Comparison of ENCODE assay signal across 21 mouse cellular contexts in the genomic region with DNA sequence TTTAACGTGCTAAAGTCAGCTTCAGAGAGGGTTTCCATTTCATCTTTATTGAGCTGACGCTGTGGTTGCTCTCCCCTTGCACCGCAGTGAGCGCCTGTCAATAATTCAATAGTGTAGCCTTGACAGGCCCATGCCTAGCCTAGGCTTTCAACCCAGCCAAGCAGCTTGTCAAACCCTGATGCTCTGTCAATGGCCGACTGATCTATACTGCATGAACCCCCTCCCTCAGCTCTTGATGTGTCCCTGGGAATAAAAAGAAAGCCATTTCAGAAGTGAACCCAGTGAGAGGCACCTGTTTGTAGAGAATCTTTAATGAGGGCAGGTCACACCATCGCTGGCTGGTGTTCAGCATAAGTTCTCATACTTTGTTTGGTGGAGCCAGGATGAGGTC.
DNase-seq lines count a peak whose midpoint lies in the region; ATAC-seq and TF ChIP-seq lines count a peak whose summit lies in the region.
"Had no signal": no experiment of that assay in that cellular context is flagged by ENCODE, and none has a peak within 500 bp of the region (broad histone marks: within the 10 kb centered on the region; RNA-seq: fewer than 3 reads in every experiment).

No protein-coding gene starts in this region.

- no peaks in the 10 kb centered on the region for H3K36me3 ChIP-seq in forebrain, embryonic 13.5 days (ENCODE audit: poor library complexity, severe bottlenecking)
- no peaks in the 10 kb centered on the region for H3K36me3 ChIP-seq in forebrain, embryonic 11.5 days (ENCODE audit: control insufficient read depth, insufficient read depth, low read length)
- no peaks in the 10 kb centered on the region for H3K36me3 ChIP-seq in forebrain, embryonic 16.5 days (ENCODE audit: control insufficient read depth, insufficient read depth)
- H3K36me3 ChIP-seq in neural tube, embryonic 14.5 days (ENCODE audit: control insufficient read depth, insufficient read depth, low read length): no peaks in the 10 kb centered on the region
- no peaks in the 10 kb centered on the region for H3K36me3 ChIP-seq in thymus, adult 2 months (ENCODE audit: control insufficient read depth, insufficient read depth, low read length)
- H3K36me3 ChIP-seq: embryonic facial prominence, embryonic 15.5 days; limb, embryonic 12.5 days had no signal

- no peak for TF ChIP-seq CTCF in layer of hippocampus, adult 2 months (conservative IDR thresholded peaks at IDR 0.05)
- TF ChIP-seq CTCF in thymus, adult 2 months (IDR thresholded peaks at IDR 0.05; ENCODE audit: borderline replicate concordance, control insufficient read depth, extremely low read depth, insufficient read depth, low read length, poor library complexity): no peak

- peak; percentile 57; the same call in 1 of the 2 replicates for ATAC-seq in forebrain, embryonic 13.5 days
- no peak for ATAC-seq in forebrain, embryonic 11.5 days (replicated peaks; ENCODE audit: low FRiP score)
- peak; percentile 37 for ATAC-seq in forebrain, embryonic 16.5 days
- peak; percentile 38; the same call in 1 of the 2 replicates for ATAC-seq in neural tube, embryonic 14.5 days (ENCODE audit: low read depth)
- ATAC-seq: inflammation-experienced regulatory T-cells, adult 6 months; liver, postnatal 0 days; lung, postnatal 0 days had no signal

- H3K27ac ChIP-seq in forebrain, embryonic 13.5 days: peak overlapping the region; percentile 36; the same call in 1 of the 2 replicates
- no peak overlapping the region for H3K27ac ChIP-seq in forebrain, embryonic 11.5 days (ENCODE audit: low read depth, low read length)
- 0 out of 2 replicates have a peak overlapping the region, but pooled peaks have one; percentile 8 for H3K27ac ChIP-seq in layer of hippocampus, adult 2 months
- H3K27ac ChIP-seq in forebrain, embryonic 16.5 days (ENCODE audit: low read length): peak overlapping the region; percentile 50
- 0 out of 2 replicates have a peak overlapping the region, but pooled peaks have one; percentile 4 for H3K27ac ChIP-seq in neural tube, embryonic 14.5 days (ENCODE audit: low read depth, low read length)
- no peak overlapping the region for H3K27ac ChIP-seq in thymus, adult 2 months (ENCODE audit: control insufficient read depth, insufficient read depth, low read length)
- H3K27ac ChIP-seq: embryonic facial prominence, embryonic 15.5 days; limb, embryonic 12.5 days had no signal

- no peak overlapping the region for H3K9ac ChIP-seq in forebrain, embryonic 13.5 days
- H3K9ac ChIP-seq in forebrain, embryonic 11.5 days (ENCODE audit: low read length): no peak overlapping the region
- H3K9ac ChIP-seq in forebrain, embryonic 16.5 days (replicated peaks; ENCODE audit: low read depth, low read length): no peak overlapping the region
- H3K9ac ChIP-seq in neural tube, embryonic 14.5 days (replicated peaks; ENCODE audit: low read depth, low read length): no peak overlapping the region
- H3K9ac ChIP-seq: embryonic facial prominence, embryonic 15.5 days; limb, embryonic 12.5 days; liver, postnatal 0 days had no signal

- H3K4me2 ChIP-seq in forebrain, embryonic 13.5 days: no peak overlapping the region
- H3K4me2 ChIP-seq in forebrain, embryonic 11.5 days (ENCODE audit: low read depth, low read length, severe bottlenecking): no peak overlapping the region
- H3K4me2 ChIP-seq in forebrain, embryonic 16.5 days (ENCODE audit: low read length): no peak overlapping the region
- no peak overlapping the region for H3K4me2 ChIP-seq in neural tube, embryonic 14.5 days (ENCODE audit: low read depth, low read length)
- H3K4me2 ChIP-seq: embryonic facial prominence, embryonic 15.5 days; limb, embryonic 12.5 days; liver, embryonic 11.5 days had no signal

- no peak for DNase-seq in forebrain, embryonic 11.5 days (ENCODE audit: low spot score)
- DNase-seq in layer of hippocampus, adult 2 months (ENCODE audit: low spot score in 2 of 2): no peak
- DNase-seq in layer of hippocampus, adult 18-20 months (ENCODE audit: low spot score in 2 of 2): no peak
- DNase-seq in heart, adult 18-20 months: no peak
- DNase-seq in thymus, adult 2 months: no peak
- DNase-seq: adrenal gland, postnatal 14 days; cerebellum, adult 9-10 months; gastrocnemius, postnatal 14 days; heart, postnatal 4 days; kidney, adult 2 months; kidney, postnatal 10 days; liver, postnatal 0 days; thymus, postnatal 14 days had no signal

- no peaks in the 10 kb centered on the region for H3K27me3 ChIP-seq in forebrain, embryonic 13.5 days
- H3K27me3 ChIP-seq in forebrain, embryonic 11.5 days (ENCODE audit: control insufficient read depth, insufficient read depth, low read length): no peaks in the 10 kb centered on the region
- no peaks in the 10 kb centered on the region for H3K27me3 ChIP-seq in forebrain, embryonic 16.5 days (replicated peaks; ENCODE audit: control insufficient read depth, insufficient read depth, low read length)
- H3K27me3 ChIP-seq in neural tube, embryonic 14.5 days (ENCODE audit: control insufficient read depth, insufficient read depth, low read length): no peaks in the 10 kb centered on the region
- no peaks in the 10 kb centered on the region for H3K27me3 ChIP-seq in thymus, adult 2 months (ENCODE audit: control insufficient read depth, insufficient read depth, low read length)
- H3K27me3 ChIP-seq: embryonic facial prominence, embryonic 15.5 days; limb, embryonic 12.5 days had no signal

- H3K9me3 ChIP-seq in forebrain, embryonic 13.5 days (replicated peaks): no peaks in the 10 kb centered on the region
- no peaks in the 10 kb centered on the region for H3K9me3 ChIP-seq in forebrain, embryonic 11.5 days (ENCODE audit: control insufficient read depth, low read length)
- no peaks in the 10 kb centered on the region for H3K9me3 ChIP-seq in forebrain, embryonic 16.5 days (ENCODE audit: control insufficient read depth, low read length)
- H3K9me3 ChIP-seq in neural tube, embryonic 14.5 days (ENCODE audit: control insufficient read depth, low read length): no peaks in the 10 kb centered on the region
- H3K9me3 ChIP-seq: embryonic facial prominence, embryonic 15.5 days; limb, embryonic 12.5 days had no signal

- WGBS in forebrain, embryonic 13.5 days: 42% methylated on average over 6 of the region's 6 CpGs
- 52% methylated on average over 6 of the region's 6 CpGs for WGBS in forebrain, embryonic 11.5 days
- whole genome bisulfite sequencing in forebrain, embryonic 16.5 days: 39% methylated on average over 6 of the region's 6 CpGs
- 60% methylated on average over 6 of the region's 6 CpGs for WGBS in neural tube, embryonic 14.5 days
- WGBS in thymus, adult 2 months: 92% methylated on average over 6 of the region's 6 CpGs

- H3K4me3 ChIP-seq in forebrain, embryonic 13.5 days: no peak overlapping the region
- H3K4me3 ChIP-seq in forebrain, embryonic 11.5 days (ENCODE audit: low read depth, low read length): no peak overlapping the region
- H3K4me3 ChIP-seq in layer of hippocampus, adult 2 months: no peak overlapping the region
- H3K4me3 ChIP-seq in forebrain, embryonic 16.5 days (replicated peaks; ENCODE audit: low read length): no peak overlapping the region
- no peak overlapping the region for H3K4me3 ChIP-seq in neural tube, embryonic 14.5 days (ENCODE audit: low read depth, low read length)
- no peak overlapping the region for H3K4me3 ChIP-seq in thymus, adult 2 months (ENCODE audit: control insufficient read depth, insufficient read depth, low read length)
- H3K4me3 ChIP-seq: embryonic facial prominence, embryonic 15.5 days; limb, embryonic 12.5 days had no signal

- peaks cover 29% of the 10 kb centered on the region for H3K4me1 ChIP-seq in forebrain, embryonic 13.5 days
- H3K4me1 ChIP-seq in forebrain, embryonic 11.5 days (replicated peaks; ENCODE audit: control insufficient read depth, insufficient read depth, low read length): peaks cover 3% of the 10 kb centered on the region; the same call in 1 of the 2 replicates
- H3K4me1 ChIP-seq in forebrain, embryonic 16.5 days (replicated peaks; ENCODE audit: control insufficient read depth, insufficient read depth, low read length): peaks cover 5% of the 10 kb centered on the region
- peaks cover 34% of the 10 kb centered on the region for H3K4me1 ChIP-seq in neural tube, embryonic 14.5 days (ENCODE audit: control insufficient read depth, insufficient read depth, low read length)
- no peaks in the 10 kb centered on the region for H3K4me1 ChIP-seq in thymus, adult 2 months (replicated peaks; ENCODE audit: control insufficient read depth, insufficient read depth, low read length)
- H3K4me1 ChIP-seq: embryonic facial prominence, embryonic 15.5 days had no signal

- no peak for TF ChIP-seq POLR2A in thymus, adult 2 months (IDR thresholded peaks at IDR 0.05; ENCODE audit: control insufficient read depth, extremely low read depth, insufficient read depth, low read length, poor library complexity)

Comparison
In these comparisons a context has a peak if more than half of its experiments do, and no peak if none do; other contexts are left out.
1. H3K27ac ChIP-seq: peak in forebrain, embryonic 13.5 days (single experiment), layer of hippocampus, adult 2 months (single experiment), forebrain, embryonic 16.5 days (single experiment) and neural tube, embryonic 14.5 days (single experiment); none in forebrain, embryonic 11.5 days (single experiment) and thymus, adult 2 months (single experiment).